Mouse (Mus musculus) liver, postnatal 0 days (tissue): ENCODE data around the gene Cd109. TPM values are rescaled to one million over a fixed set of nuclear protein-coding genes. Genes with fewer than 3 reads are reported as not detected.

Experiments
- ATAC-seq: fragments of 200-750 bp; cut with Nextera tagmentation; 2 replicates; pipeline ENCODE4 v1.8.0; 2017; ENCODE audit warnings: mild to moderate bottlenecking, moderate library complexity
- DNase-seq: peaks from one replicate; pipeline ENCODE4 v3.0.0-alpha.2; 2016
- H3K27ac ChIP-seq: fragments of 300-500 bp; sonication (generic); 2 replicates; pipeline ENCODE4 v1.5.1; 2014; ENCODE audit warnings: antibody characterized with exemption, moderate library complexity, mild to moderate bottlenecking, low read depth
- H3K27me3 ChIP-seq: fragments of 300-500 bp; sonication (generic); 2 replicates; pipeline ENCODE4 v1.6.1; 2014; ENCODE audit warnings: low read length, control low read depth, mixed read lengths; ENCODE audit not compliant: insufficient read depth
- H3K36me3 ChIP-seq: fragments of 300-500 bp; sonication (generic); replicated peaks from 2 replicates; pipeline ENCODE4 v1.6.1; 2014; ENCODE audit warnings: mild to moderate bottlenecking, control low read depth, low read length, moderate library complexity, mixed read lengths; ENCODE audit not compliant: insufficient read depth
- H3K4me1 ChIP-seq: fragments of 300-500 bp; sonication (generic); 2 replicates; pipeline ENCODE4 v1.6.1; 2014; ENCODE audit warnings: antibody characterized with exemption, mild to moderate bottlenecking, control low read depth; ENCODE audit not compliant: insufficient read depth
- H3K4me2 ChIP-seq: fragments of 300-500 bp; sonication (generic); 2 replicates; pipeline ENCODE4 v1.6.1; 2014; ENCODE audit warnings: low read depth, mild to moderate bottlenecking, low read length, moderate library complexity, mixed read lengths
- H3K4me3 ChIP-seq: fragments of 300-500 bp; sonication (generic); 2 replicates; pipeline ENCODE4 v1.5.1; 2014; ENCODE audit warnings: low read depth, low read length
- H3K9ac ChIP-seq: fragments of 300-500 bp; sonication (generic); replicated peaks from 2 replicates; pipeline ENCODE4 v1.6.1; 2014; ENCODE audit warnings: mild to moderate bottlenecking, moderate library complexity
- H3K9me3 ChIP-seq: fragments of 300-500 bp; sonication (generic); 2 replicates; pipeline ENCODE4 v1.6.1; 2016; ENCODE audit warnings: mild to moderate bottlenecking, control low read depth, low read length, mixed read lengths
- CTCF ChIP-seq: sonication (generic); IDR thresholded peaks from 2 replicates; pipeline ENCODE4 v1.5.1; 2016; ENCODE audit warnings: antibody characterized with exemption, low read depth
- EP300 ChIP-seq: IDR thresholded peaks from 2 replicates; pipeline ENCODE4 v1.6.1; 2016; ENCODE audit warnings: antibody characterized with exemption, low read depth, mild to moderate bottlenecking
- WGBS: fragments of 180-500 bp; shearing (Covaris S2); extraction: QIAGEN DNeasy Blood & Tissue Kit; methylation state at CpG from one replicate; pipeline ENCODE4 v1.1.7; 2014; ENCODE audit not compliant: insufficient replicate concordance; 5-methylcytosine and 5-hydroxymethylcytosine counted together
- polyA plus RNA-seq: library from polyadenylated mRNA; unstranded; fragments of >200 nt; fragmentation: Nextera tagmentation; extraction: Ambion mirVana; gene quantifications from 2 replicates; pipeline ENCODE4 v1.2.1, GENCODE M21; 2015

The Cd109 gene
- polyA plus RNA-seq, result 0.04 TPM in 2 replicates

- no peak for ATAC-seq
- peak; percentile 19 for DNase-seq
- no peak within 1 kb of the TSS for H3K9ac ChIP-seq
These were observed at the start of gene Cd109 for GRCm38 (mm10) chr9:78615401-78616021. Gene Cd109 (plus strand): TSS chr9:78615546.

GRCm38 (mm10) chr9:78569934-78570333, 45.4 kb upstream of the Cd109 start:
- Histone ChIP-seq H3K4me2 (no peak overlapping the region), H3K36me3 (no peaks in the 10 kb centered on the region; the same call in none of the 2 replicates), H3K9ac (no peak overlapping the region), H3K27ac (no peak overlapping the region), H3K27me3 (no peaks in the 10 kb centered on the region), H3K9me3 (no peaks in the 10 kb centered on the region), H3K4me1 (no peaks in the 10 kb centered on the region), H3K4me3 (no peak overlapping the region)
- WGBS, result 94% methylated on average over 9 of the region's 9 CpGs
- TF ChIP-seq EP300, result no peak
- DNase-seq (no peak), ATAC-seq (no peak)

More at GRCm38 (mm10) chr9:78615401-78616021, at the start of gene Cd109:
- WGBS, result 1% methylated on average over 36 of the region's 43 CpGs
- peak within 1 kb of the TSS; percentile 42 for H3K4me3 ChIP-seq
- peak within 1 kb of the TSS; percentile 68 for H3K4me2 ChIP-seq
- peaks cover 35% of the 10 kb centered on the region for H3K27me3 ChIP-seq
- H3K36me3 ChIP-seq, result no peaks in the 10 kb centered on the region
- no peak within 1 kb of the TSS for H3K27ac ChIP-seq
- no peaks in the 10 kb centered on the region for H3K9me3 ChIP-seq
- TF ChIP-seq CTCF (no peak), EP300 (no peak)
- peaks cover 4% of the 10 kb centered on the region for H3K4me1 ChIP-seq

- ATAC-seq (no peak), DNase-seq (no peak)
- Histone ChIP-seq H3K27me3 (no peaks in the 10 kb centered on the region), H3K9ac (no peak overlapping the region), H3K36me3 (peaks cover 9% of the 10 kb centered on the region), H3K27ac (no peak overlapping the region), H3K9me3 (no peaks in the 10 kb centered on the region), H3K4me1 (0 out of 2 replicates have a peak, but pooled peaks cover 2% of the 10 kb centered on the region), H3K4me3 (no peak overlapping the region), H3K4me2 (no peak overlapping the region)
- TF ChIP-seq EP300 (no peak), CTCF (peak; percentile 14; the same call in 1 of the 2 replicates)
- 87% methylated on average over 5 of the region's 5 CpGs for WGBS
These were observed 38.9 kb upstream of the Cd109 start for GRCm38 (mm10) chr9:78576466-78576865.

- 0 out of 2 replicates have a peak, but pooled peaks cover 2% of the 10 kb centered on the region for H3K4me1 ChIP-seq
These were observed 36.5 kb upstream of the Cd109 start for GRCm38 (mm10) chr9:78578824-78579223.

GRCm38 (mm10) chr9:78579644-78580396, 35.5 kb upstream of the Cd109 start:
- no peaks in the 10 kb centered on the region for H3K27me3 ChIP-seq
- H3K27ac ChIP-seq, result no peak overlapping the region
- no peaks in the 10 kb centered on the region for H3K9me3 ChIP-seq
- no peak overlapping the region for H3K4me2 ChIP-seq
- H3K36me3 ChIP-seq, result peaks cover 9% of the 10 kb centered on the region; the same call in 1 of the 2 replicates
- no peak for ATAC-seq
- 65% methylated on average over 10 of the region's 10 CpGs for WGBS
- DNase-seq, result no peak
- no peak overlapping the region for H3K4me3 ChIP-seq
- no peak for TF ChIP-seq EP300
- no peak for TF ChIP-seq CTCF
- no peak overlapping the region for H3K9ac ChIP-seq
- H3K4me1 ChIP-seq, result 0 out of 2 replicates have a peak, but pooled peaks cover 2% of the 10 kb centered on the region

More at GRCm38 (mm10) chr9:78578824-78579223, 36.5 kb upstream of the Cd109 start:
- Histone ChIP-seq H3K27me3 (no peaks in the 10 kb centered on the region), H3K9me3 (no peaks in the 10 kb centered on the region), H3K4me3 (no peak overlapping the region), H3K4me2 (no peak overlapping the region), H3K27ac (no peak overlapping the region), H3K9ac (no peak overlapping the region), H3K36me3 (peaks cover 9% of the 10 kb centered on the region)
- DNase-seq, result no peak
- 59% methylated on average over 7 of the region's 7 CpGs for WGBS
- no peak for TF ChIP-seq CTCF
- TF ChIP-seq EP300, result no peak
- no peak for ATAC-seq

GRCm38 (mm10) chr9:78587218-78587883, 28.0 kb upstream of the Cd109 start:
- H3K4me1 ChIP-seq, result peaks cover 6% of the 10 kb centered on the region
- H3K9ac ChIP-seq, result peak overlapping the region; percentile 73
- H3K4me3 ChIP-seq, result peak overlapping the region; percentile 68
- peak; percentile 38 for ATAC-seq
- WGBS, result under 1% methylated on average over 31 of the region's 31 CpGs
- H3K36me3 ChIP-seq, result no peaks in the 10 kb centered on the region
- H3K4me2 ChIP-seq, result peak overlapping the region; percentile 84
- TF ChIP-seq EP300 (no peak), CTCF (no peak)
- no peaks in the 10 kb centered on the region for H3K27me3 ChIP-seq
- H3K27ac ChIP-seq, result peak overlapping the region; percentile 45
- H3K9me3 ChIP-seq, result no peaks in the 10 kb centered on the region
- no peak for DNase-seq
